Mouse (Mus musculus): ENCODE results near the gene Tor1aip2. TPM values are rescaled to one million over a fixed set of nuclear protein-coding genes. Genes with fewer than 3 reads are reported as not detected.
A peak's percentile ranks its signal among the peaks of the same experiment; 100 is the strongest.
"Not testable (repeated sequence)": the region's sequence is repeated elsewhere in the genome, so short reads cannot be mapped to it uniquely, and the experiment has no call there.

Gene Tor1aip2
- total RNA-seq, 2 experiments from 2014 or later = 53.6 to 55.9 TPM

GRCm38 (mm10) chr1:156037144-156037583 lies 2.0 kb downstream of the Tor1aip2 start:
- no peak for DNase-seq (ENCODE audit: low spot score in 2 of 2)
- intact Hi-C loops (cut with DNase I) = loop anchor here (2.0 kb wide), 1 partner anchor 64 kb away; the partner anchor contains the start of gene Cep350

DNA sequence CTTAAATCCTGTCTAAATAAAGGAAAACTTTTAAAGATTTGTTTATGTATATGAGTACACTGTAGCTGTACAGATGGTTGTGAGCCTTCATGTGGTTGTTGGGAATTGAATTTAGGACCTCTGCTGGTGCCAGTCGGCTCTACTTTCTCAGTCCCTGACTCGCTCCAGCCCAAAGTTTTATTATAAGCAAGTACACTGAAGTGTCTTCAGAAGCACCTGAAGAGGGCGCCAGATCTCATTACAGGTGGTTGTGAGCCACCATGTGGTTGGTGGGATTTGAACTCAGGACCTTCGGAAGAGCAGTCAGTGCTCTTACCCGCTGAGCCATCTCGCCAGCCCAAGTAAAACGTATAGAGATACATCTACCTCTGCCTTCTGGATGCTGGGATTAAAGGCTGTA lies 4.8 kb downstream of the Tor1aip2 start:
- intact Hi-C loops (cut with DNase I); DNase-seq (ENCODE audit: low spot score in 2 of 2): not testable (repeated sequence)

DNA sequence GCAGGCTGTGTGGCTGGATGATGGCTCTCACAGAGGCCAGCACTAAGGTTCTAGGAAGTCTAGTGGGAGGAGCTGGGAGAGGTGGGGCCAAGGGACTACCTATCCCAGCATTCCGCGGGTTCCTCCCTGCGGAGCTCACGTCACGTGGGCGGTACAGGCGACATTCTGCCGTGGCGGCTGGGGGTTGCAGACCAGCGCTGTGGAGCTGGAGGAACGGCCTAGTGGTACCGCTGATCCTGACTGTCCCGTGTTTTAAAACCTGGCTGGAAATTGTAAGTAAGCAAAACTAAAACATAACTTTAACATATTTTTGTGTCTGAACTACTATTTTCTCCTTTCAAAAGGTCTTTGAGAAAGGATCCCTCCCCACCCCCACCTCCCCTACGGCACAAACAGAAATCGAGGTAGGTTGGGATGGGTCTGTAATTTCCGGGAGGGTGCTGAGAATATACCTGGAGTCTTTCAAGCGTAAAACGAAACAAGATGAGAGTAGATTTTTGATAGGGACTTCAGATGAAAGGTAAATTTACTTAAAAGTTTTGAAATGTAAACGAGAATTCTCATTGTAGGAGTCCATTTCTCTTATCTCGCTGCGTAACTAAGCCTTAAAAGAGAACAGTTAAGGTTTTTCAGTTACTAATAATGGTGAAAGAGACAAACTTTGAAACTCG lies 5.7 kb downstream of the Tor1aip2 start:
- intact Hi-C loops (cut with DNase I) = no loop called here
- peak; percentile 88 to 93 for DNase-seq (ENCODE audit: low spot score in 2 of 2)

- no peak for DNase-seq (ENCODE audit: low spot score in 2 of 2)
- intact Hi-C loops (cut with DNase I) = no loop called here
Observed at GRCm38 (mm10) chr1:156041451-156042241, 6.4 kb downstream of the Tor1aip2 start.

GRCm38 (mm10) chr1:156042481-156042880 lies 7.3 kb downstream of the Tor1aip2 start:
- no peak for DNase-seq (ENCODE audit: low spot score in 2 of 2)
- intact Hi-C loops (cut with DNase I) = no loop called here

- DNase-seq (ENCODE audit: low spot score in 2 of 2) = peak; percentile 40 to 57
- intact Hi-C loops (cut with DNase I) = no loop called here
Observed at GRCm38 (mm10) chr1:156043027-156043426, 7.8 kb downstream of the Tor1aip2 start.

DNA sequence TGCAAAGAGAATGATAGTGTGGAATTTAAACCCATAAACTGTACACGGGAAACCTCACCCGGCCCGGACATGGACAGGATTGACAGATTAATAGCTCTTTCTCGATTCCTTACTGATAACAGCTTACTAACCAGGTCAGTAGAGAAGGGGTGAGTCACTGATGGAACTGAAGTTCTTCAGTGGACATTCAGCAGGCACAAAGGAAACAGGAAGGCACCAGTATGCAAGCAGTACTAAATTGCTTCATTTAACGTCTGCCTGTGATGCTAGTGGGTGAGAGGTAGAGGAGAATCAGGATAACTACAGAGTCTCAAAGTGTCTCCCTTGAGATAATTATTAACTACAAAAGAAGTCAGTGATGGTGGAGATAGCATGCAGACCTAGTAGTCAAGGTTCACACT lies 9.0 kb downstream of the Tor1aip2 start:
- no peak for DNase-seq (ENCODE audit: low spot score in 2 of 2)
- intact Hi-C loops (cut with DNase I) = no loop called here

- DNase-seq (ENCODE audit: low spot score in 2 of 2) = no peak
Observed at GRCm38 (mm10) chr1:156046688-156047087, 11.5 kb downstream of the Tor1aip2 start.

GRCm38 (mm10) chr1:156058207-156058606 lies 23.0 kb downstream of the Tor1aip2 start:
- intact Hi-C loops (cut with DNase I) = no loop called here
- no peak for DNase-seq (ENCODE audit: low spot score in 2 of 2)

More at GRCm38 (mm10) chr1:156046688-156047087, 11.5 kb downstream of the Tor1aip2 start:
- intact Hi-C loops (cut with DNase I) = no loop called here

GRCm38 (mm10) chr1:156062193-156062592 lies 27.0 kb downstream of the Tor1aip2 start:
- DNase-seq (ENCODE audit: low spot score in 2 of 2) = no peak
- intact Hi-C loops (cut with DNase I) = no loop called here

DNA sequence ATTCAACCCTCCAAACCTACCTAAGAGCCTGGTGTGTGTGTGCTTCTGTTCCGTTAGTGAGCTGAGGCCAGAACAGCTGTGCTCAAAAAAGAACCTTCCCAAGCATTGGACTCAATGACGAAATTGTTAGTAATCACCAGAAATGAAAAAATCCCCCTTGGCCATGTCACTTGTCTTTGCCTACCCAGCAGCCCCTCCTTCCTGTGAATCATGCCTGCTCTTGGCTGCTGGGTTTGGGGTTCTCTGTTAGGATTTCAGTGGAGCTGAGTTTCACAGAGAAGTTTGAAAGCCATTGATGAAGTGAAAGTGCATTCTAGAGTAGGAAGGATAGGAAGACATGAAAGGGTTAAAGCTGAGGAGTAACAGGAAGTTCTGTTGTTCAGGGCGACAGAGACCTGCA lies 30.9 kb downstream of the Tor1aip2 start:
- DNase-seq (ENCODE audit: low spot score in 2 of 2) = no peak
- intact Hi-C loops (cut with DNase I) = no loop called here

GRCm38 (mm10) chr1:156070106-156070505 lies 34.9 kb downstream of the Tor1aip2 start:
- intact Hi-C loops (cut with DNase I) = no loop called here
- no peak for DNase-seq (ENCODE audit: low spot score in 2 of 2)

GRCm38 (mm10) chr1:156073169-156073821 lies 38.1 kb downstream of the Tor1aip2 start:
- DNase-seq (ENCODE audit: low spot score in 2 of 2) = no peak
- intact Hi-C loops (cut with DNase I) = no loop called here

DNA sequence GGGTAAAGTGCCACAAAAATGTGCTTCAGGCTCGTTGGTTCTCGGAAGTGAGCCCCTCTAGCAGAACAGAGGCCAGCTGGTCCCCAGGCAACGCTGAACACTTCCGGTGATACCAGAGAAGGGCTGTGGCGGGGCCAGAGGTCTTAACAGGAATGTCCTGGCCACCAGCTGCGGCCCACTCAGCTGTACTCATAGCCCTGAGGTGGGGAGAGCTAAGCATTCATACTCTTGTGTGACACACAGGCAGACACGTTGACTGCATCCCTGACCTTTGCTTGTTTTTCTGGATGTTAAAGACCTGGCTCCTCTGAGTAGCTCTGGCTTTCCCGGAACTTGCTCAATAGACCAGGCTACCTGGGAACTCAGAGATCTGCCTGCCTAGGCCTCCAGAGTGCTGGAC lies 39.4 kb downstream of the Tor1aip2 start:
- DNase-seq (ENCODE audit: low spot score in 2 of 2) = no peak
- intact Hi-C loops (cut with DNase I) = no loop called here

DNA sequence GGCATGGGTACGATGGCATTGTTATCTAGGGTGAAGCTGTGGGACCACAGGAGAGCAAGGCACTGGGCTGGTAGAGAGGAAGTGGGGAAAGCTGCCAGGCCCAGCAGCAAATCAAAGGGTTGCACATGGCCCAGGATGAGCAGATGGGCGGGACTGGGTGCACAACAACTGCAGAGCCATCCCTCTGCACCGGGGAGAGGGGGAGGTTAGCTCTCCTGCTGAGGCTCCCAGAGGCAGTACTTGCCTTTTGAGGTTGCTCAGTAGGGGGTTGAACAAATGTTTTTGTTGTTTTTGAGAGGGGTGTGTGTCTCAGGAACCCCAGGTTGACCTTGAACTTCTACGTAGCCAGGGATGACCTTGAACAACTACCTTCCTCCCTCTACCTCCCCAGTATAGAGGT lies 41.3 kb downstream of the Tor1aip2 start:
- intact Hi-C loops (cut with DNase I) = no loop called here

DNA sequence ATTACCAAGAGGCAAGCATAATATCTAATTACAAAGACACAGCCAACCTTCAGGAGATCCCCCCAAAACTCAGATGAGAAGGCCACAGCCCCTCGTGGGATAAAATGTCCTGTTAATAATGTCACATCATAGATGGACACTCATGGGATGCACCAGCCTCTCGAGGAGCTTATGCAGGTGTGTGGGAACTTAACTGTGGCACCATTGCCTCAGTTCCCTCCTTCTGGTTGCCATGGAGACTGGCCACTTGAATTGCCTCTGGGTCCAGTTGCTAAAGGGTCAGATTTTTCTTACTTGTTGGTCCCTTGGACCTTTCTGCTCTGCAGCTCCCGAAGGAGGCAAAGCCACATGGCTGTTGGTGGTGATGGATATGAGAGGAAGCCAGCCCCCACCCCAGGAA lies 42.5 kb downstream of the Tor1aip2 start:
- intact Hi-C loops (cut with DNase I) = no loop called here
- DNase-seq (ENCODE audit: low spot score in 2 of 2) = no peak

More for the DNA sequence above, 41.3 kb downstream of the Tor1aip2 start:
- no peak for DNase-seq (ENCODE audit: low spot score in 2 of 2)

GRCm38 (mm10) chr1:156084603-156085002 lies 49.4 kb downstream of the Tor1aip2 start:
- intact Hi-C loops (cut with DNase I) = loop anchor here (5.0 kb wide), 2 partner anchors 143 to 458 kb away; no protein-coding TSS in a partner anchor
- DNase-seq (ENCODE audit: low spot score in 2 of 2) = no peak

GRCm38 (mm10) chr1:156085770-156086169 lies 50.6 kb downstream of the Tor1aip2 start:
- DNase-seq (ENCODE audit: low spot score in 2 of 2) = peak; percentile 55
- intact Hi-C loops (cut with DNase I) = loop anchor here (1.0 to 5.0 kb wide), 3 partner anchors 142 to 457 kb away; no protein-coding TSS in a partner anchor

DNA sequence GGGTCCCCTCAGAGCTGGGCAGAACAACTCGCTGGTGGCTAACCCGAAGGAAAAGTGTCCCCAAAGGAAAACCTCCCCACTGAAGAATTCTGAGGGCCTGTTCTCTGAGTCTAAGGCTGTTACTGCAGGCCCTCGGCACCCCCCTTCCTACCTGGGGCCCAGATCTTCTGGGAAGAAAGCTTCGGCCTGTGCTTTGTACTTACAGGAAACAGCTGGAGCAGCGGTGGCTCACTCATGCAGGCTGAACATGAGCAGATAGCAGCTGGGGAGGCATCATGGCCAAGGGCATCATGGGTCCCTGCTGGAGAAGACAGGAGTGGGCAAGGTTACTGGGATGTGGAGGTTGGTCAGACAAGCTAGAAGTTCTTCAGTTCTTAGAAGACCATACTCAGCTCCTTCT lies 52.4 kb downstream of the Tor1aip2 start:
- DNase-seq (ENCODE audit: low spot score in 2 of 2) = no peak
- intact Hi-C loops (cut with DNase I) = loop anchor here (5.0 kb wide), 2 partner anchors 140 to 455 kb away; no protein-coding TSS in a partner anchor

GRCm38 (mm10) chr1:156089561-156089960 lies 54.4 kb downstream of the Tor1aip2 start:
- intact Hi-C loops (cut with DNase I) = loop anchor here (5.0 kb wide), 2 partner anchors 138 to 453 kb away; no protein-coding TSS in a partner anchor

More at GRCm38 (mm10) chr1:156089561-156089960, 54.4 kb downstream of the Tor1aip2 start:
- DNase-seq (ENCODE audit: low spot score in 2 of 2) = no peak
